Mouse (Mus musculus): ENCODE data around the gene Abhd14a. TPM values are rescaled to one million over a fixed set of nuclear protein-coding genes. Genes with fewer than 3 reads are reported as not detected.
A peak's percentile ranks its signal among the peaks of the same experiment; 100 is the strongest.
"Not testable (repeated sequence)": the region's sequence is repeated elsewhere in the genome, so short reads cannot be mapped to it uniquely, and the experiment has no call there.

Gene Abhd14a
- total RNA-seq (2021) = 10 to 100 TPM; 40.6 to 44.0 TPM

DNA sequence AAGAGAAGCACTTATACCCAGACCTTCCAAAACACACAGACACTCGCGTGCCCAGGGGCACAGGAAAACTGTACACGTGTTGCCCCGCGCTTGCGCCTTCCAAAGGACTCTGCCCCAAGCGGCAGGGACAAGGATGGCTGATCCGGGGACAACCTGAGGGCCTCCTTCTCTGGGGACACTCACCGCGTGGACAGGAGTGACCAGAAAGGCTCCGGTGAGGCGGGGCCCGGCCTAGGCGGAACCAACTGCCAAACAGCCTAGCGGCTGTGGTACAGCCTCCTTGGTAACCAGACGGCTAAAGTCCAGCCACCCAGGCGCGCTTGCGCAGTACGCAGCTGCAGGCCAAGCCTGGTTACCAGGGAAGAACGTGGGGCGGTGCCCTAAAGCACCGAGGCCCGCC lies at the start of gene Abhd14a, which contains the start of gene Abhd14b:
Abhd14a (minus strand) TSS at position 331 of the 400 bp plus-strand sequence.
Abhd14b (plus strand) TSS at position 112 of the 400 bp plus-strand sequence.
- peak; percentile 92 to 96 for DNase-seq (ENCODE audit: low spot score in 2 of 2)
- intact Hi-C loops (cut with DNase I) = no loop called here

DNA sequence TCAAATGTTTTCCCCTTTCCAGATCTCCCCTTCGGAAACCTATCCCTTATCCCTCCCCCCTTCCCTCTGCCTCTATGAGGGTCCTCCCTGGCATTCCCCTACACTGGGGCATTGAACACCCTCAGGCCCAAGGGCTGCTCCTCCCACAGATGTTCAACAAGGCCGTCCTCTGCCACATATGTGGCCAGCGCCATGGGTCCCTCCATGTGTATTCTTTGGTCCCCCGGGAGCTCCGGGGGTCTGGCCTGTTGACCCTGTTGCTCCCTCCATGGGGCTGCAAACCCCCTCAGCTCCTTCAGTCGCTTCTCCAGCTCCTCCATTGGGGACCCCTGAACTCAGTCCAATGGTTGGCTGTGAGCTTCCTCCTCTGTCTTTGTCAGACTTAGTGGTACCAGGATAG lies 40.1 kb upstream of the Abhd14a start:
- DNase-seq (ENCODE audit: low spot score in 2 of 2); intact Hi-C loops (cut with DNase I): not testable (repeated sequence)

DNA sequence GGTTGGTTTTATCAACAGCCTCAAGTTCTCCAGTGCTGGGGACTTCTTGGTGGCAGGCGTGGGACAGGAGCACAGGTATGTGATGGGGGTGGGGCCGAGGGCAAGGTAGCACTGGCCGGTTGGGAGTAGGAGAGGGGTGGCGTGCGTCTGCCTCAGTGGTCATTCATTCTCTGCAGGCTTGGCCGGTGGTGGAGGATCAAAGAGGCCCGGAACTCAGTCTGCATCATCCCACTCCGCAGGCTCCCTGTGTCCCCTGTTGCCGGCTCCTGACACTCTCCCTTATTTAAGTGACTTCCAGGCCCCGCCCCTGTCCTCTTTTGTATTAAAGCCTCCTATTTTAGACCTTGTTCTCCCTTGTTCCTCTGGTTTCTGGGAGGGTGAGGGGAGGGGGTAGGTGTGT lies 37.6 kb upstream of the Abhd14a start:
- DNase-seq (ENCODE audit: low spot score in 2 of 2) = no peak
- intact Hi-C loops (cut with DNase I) = no loop called here

DNA sequence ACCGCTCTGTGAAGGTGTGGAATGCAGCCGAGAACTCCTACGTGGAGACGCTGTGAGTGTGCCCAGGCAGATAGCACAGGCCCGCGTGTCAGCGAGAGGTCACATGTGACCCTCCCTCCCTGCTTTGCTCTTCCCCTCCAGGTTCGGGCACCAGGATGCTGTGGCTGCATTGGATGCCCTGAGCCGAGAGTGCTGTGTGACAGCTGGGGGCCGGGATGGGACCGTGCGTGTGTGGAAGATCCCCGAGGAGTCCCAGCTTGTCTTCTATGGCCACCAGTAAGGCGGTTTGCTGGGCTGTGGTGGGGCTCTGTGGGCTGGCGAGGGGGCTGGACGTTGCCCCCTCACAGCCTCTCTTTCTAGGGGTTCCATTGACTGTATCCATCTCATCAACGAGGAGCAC lies 36.1 kb upstream of the Abhd14a start:
- intact Hi-C loops (cut with DNase I) = no loop called here
- DNase-seq (ENCODE audit: low spot score in 2 of 2) = no peak

DNA sequence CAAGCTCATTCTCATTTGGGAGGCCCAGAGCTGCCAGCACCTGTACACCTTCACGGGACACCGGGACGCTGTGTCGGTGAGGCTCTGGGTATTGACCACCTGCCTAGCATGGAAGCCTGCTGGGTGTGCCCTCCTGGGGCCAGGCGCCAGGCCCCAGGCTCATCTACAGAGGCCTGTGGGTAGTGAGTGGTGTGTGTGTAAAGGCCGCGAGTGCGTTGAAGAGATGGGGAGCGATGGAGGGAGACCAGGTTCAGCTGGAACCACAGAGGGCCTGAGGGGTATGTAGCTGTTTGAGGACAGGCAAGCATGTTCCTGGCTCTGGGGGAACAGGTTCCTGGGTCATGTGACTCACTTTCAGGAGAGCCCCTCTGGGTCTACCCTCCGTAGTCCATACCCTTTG lies 35.7 kb upstream of the Abhd14a start:
- intact Hi-C loops (cut with DNase I) = no loop called here

DNA sequence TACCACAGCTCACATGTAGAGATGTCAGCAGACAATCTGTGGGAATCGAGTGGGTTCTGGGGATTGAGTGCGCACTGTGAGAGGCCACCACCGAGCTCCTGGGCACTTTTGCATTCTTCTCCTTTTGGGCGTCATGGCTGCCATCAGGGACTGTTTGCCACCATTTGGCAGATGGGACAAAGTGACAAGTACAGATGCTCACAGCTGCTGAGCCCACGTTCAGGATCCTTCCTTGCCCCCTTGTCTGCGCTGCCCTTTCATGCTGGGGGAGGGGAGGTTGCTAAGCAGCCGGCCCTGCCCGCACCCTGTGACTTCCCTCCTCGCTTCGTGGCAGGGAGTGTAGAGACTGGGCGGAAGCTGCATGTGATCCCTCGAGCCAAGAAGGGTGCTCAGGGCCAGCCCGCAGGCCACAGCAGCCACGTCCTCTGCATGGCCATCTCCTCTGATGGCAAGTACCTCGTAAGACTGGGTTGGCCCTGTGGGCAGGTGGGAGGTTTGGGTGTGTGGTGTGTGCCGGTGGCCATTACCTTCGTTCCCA lies 35.2 kb upstream of the Abhd14a start:
- intact Hi-C loops (cut with DNase I) = no loop called here
- DNase-seq (ENCODE audit: low spot score in 2 of 2) = no peak

More for the DNA sequence above, 35.7 kb upstream of the Abhd14a start:
- no peak for DNase-seq (ENCODE audit: low spot score in 2 of 2)

DNA sequence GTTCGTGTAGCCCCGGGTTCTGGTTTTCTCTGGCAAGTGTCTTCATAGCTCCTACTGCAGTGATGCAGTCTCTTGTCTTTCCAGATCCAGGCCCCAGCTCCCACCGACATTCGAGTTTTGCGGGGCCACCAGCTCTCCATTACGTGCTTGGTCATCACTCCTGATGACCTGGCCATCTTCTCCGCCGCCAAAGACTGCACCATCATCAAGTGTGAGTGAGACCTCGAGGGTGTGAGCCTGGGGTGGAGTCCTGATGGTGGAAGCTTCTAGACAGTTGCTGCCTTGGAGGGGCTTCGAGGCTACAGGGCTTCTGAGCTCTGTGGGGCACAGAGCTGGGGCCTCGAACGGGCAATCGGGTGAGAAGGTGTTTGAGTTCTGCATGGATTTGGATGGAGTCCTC lies 34.2 kb upstream of the Abhd14a start:
- DNase-seq (ENCODE audit: low spot score in 2 of 2) = no peak
- intact Hi-C loops (cut with DNase I) = no loop called here

DNA sequence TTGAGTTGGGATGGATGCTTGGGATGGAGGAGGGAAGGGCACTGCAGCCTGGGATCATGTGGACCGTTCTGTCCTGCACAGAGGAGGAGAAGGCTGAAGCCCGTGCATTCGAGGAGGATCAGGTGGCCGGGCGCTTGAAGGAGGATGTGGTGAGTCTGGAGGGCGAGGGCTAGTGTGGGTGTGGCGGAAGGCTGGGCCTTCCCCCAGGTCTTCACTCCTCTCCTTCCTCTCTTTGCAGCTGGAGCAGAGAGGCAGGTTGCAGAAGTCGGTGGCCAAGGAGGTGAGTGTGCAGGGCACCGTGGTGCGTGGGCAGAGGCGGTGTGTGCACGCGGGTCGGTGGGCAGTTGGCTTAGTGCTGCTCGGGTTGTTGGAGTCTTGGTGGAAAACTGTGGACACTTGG lies 33.6 kb upstream of the Abhd14a start:
- DNase-seq (ENCODE audit: low spot score in 2 of 2) = no peak
- intact Hi-C loops (cut with DNase I) = no loop called here

DNA sequence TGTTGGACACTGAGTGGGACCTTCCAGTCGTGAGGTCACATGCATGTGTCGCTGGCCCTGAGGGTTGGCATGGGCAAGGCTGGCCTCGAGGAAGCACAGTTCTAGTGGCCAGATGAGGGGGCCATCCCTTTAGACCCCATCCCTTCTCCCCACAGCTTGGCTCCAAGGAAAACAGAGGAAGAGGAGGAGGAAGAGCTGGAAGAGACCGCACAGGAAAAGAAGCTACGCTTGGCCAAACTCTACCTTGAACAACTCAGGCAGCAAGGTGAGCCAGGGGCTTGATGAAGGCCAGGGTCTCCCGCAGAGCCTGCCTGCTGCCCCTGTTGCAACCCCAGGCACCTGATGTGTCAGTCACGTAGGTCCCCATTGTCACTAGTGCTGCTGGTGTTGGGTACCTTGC lies 33.1 kb upstream of the Abhd14a start:
- DNase-seq (ENCODE audit: low spot score in 2 of 2) = no peak
- intact Hi-C loops (cut with DNase I) = no loop called here

DNA sequence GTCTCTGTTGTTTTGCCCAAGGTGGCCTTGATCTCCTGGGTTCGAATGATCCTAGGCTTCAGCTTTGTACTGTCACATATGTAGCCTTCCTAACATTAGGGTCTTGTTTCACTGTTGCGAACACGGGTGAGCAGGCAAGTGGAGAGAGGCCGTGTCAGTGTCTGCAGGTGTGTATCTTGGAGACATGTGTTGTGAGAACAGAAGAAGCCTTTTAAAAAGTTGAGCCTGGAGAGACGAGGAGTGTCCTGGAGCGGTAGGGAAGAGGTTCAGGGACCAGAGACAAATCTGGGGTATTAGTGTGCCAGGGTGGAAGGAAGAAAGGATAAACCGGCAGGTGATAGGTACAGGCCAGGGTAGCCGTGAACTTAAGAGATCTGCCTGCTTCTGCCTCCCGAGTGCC lies 30.6 kb upstream of the Abhd14a start:
- intact Hi-C loops (cut with DNase I) = loop anchor here (5.0 kb wide), 1 partner anchor 111 kb away; the partner anchor contains the start of gene Dusp7
- DNase-seq (ENCODE audit: low spot score in 2 of 2) = no peak

DNA sequence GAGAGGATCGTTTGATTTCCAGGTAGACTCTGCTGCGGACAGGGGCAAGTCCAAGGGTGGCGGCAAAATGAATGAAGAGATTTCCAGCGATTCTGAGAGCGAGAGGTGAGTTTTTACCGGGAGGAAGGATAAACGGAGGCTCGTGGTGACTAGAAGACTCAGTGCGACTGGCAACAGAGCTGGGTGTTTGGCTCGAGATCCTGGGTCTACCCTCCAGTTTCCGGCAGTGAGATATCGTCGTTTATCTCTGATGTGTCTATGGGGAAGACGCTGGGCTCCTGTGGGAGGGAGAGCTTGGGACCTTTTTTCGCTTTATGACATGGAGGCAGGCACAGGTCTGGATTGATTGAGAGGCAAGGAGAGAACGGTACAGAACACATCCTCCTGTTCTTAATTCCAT lies 30.2 kb upstream of the Abhd14a start:
- DNase-seq (ENCODE audit: low spot score in 2 of 2) = no peak
- intact Hi-C loops (cut with DNase I) = loop anchor here (2.0 to 5.0 kb wide), 4 partner anchors 29 to 189 kb away; partner anchors contain the start of genes Dusp7 and Rpl29

DNA sequence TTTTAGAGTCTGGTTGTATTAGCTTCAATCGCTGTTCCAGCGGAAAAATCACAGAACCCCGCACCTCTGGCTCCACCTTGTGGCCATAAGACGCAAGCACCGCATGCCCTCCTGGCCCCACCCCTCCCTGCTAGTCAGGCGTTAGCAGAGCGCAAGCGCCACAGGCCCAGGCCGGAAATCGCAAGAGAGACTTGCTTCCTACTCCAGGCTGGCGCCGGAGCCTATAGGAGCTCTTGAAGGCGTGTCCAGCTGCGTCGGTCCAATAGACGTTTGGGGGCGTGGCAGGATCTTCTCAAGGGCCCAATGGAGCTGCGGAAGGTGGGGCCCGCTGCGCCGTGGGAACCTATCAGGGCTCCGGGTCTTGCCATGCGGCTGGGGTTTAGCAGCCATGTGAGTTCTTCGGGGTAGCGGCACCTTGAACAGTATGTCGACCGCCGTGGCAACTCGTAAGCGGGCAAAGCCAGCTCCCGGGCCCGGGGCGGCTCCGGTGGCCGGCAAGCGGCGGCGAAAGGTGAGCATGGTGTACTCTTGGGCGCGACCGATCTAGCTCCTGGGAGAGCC lies 29.5 kb upstream of the Abhd14a start, which contains the start of gene Parp3:
Parp3 (minus strand) TSS at position 26 of the 561 bp plus-strand sequence.
- DNase-seq (ENCODE audit: low spot score in 2 of 2) = peak; percentile 99 to 100
- intact Hi-C loops (cut with DNase I) = loop anchor here (2.0 to 5.0 kb wide), 4 partner anchors 28 to 188 kb away; partner anchors contain the start of genes Dusp7 and Rpl29

DNA sequence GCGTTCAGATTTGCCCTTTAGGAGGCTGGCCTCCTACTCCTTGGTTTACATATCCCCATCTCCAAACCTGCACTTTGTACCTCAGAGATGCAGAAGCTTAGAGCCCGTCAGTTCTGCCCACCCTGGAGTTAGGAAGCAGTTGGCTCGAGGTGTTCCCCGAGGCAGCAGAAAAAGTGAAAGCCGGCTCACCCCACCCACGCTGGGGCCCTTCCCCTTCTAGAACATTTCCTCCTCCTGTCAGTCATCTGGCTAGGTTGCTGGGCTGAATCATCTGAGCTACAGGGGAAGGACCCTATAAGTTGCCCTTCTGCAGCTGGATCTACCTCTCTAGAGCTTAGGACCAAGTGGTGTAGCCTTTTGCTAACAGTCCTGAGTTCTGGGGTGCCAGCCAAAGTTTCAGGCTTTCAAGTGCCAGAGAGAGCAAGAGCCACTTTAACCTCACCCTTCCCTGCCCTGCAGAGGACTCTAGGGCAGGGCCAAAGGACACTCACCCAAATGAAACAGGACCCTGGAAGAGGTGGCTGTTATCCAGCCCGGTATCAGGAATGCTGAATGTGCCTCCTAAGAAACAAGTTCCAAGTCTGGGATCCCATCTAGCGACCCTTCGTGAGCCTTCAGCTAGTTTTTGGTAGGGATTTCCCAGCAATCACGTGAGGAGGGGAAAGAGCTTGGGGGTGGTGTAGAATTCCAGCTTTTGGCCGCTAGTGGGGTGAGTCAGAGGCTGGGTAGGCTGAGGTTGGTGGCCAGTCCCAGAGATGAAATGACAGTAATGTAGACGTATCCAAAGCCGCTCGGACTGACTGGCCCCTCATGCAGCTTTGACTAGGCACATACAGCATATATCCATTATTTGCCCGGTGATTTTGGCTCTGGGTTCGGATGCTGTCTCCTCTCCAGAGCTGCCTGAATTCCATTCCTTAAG lies 28.8 kb upstream of the Abhd14a start:
- DNase-seq (ENCODE audit: low spot score in 2 of 2) = no peak
- intact Hi-C loops (cut with DNase I) = loop anchor here (2.0 to 5.0 kb wide), 4 partner anchors 27 to 187 kb away; partner anchors contain the start of genes Dusp7 and Rpl29

DNA sequence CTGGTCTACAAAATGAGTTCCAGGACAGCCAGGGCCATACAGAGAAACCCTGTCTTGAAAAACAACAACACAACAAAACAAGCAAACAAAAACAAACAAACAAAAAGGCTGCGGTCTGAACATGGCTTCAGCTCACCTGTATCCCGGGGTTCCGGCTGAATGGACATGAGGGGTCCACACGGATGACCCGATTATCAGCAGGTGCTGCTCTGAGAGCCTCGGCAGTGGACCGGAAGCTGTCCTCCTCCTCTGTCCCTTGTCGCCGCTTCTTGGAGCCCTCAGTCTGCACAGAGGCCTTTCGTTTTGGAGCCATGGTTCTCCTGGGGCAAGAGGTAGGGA lies 28.2 kb upstream of the Abhd14a start, which contains the start of gene Rrp9:
Rrp9 (plus strand) TSS at position 301 of the 339 bp plus-strand sequence.
- no peak for DNase-seq (ENCODE audit: low spot score in 2 of 2)
- intact Hi-C loops (cut with DNase I) = loop anchor here (2.0 to 5.0 kb wide), 4 partner anchors 27 to 187 kb away; partner anchors contain the start of genes Dusp7 and Rpl29

DNA sequence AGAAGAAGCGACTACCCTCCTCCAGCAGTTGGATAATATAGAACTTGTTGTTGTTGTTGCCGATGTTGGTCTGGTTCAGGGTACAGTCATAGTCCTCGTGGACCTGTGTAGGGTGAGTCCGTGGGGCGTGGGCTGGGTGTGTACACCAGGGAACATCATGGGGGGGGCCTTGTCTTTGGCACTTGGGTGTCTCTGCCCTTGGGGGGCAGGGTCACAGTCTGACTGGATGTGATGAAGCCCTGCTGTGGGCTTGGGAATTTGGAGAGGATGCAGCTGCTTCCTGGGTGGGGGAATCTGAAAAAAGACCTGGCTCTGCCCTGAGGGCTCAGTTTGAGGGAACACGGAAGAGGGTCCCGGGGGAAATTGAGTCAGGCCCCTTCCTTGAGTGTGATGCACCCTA lies 27.6 kb upstream of the Abhd14a start:
- no peak for DNase-seq (ENCODE audit: low spot score in 2 of 2)
- intact Hi-C loops (cut with DNase I) = loop anchor here (5.0 kb wide), 1 partner anchor 108 kb away; the partner anchor contains the start of gene Dusp7

DNA sequence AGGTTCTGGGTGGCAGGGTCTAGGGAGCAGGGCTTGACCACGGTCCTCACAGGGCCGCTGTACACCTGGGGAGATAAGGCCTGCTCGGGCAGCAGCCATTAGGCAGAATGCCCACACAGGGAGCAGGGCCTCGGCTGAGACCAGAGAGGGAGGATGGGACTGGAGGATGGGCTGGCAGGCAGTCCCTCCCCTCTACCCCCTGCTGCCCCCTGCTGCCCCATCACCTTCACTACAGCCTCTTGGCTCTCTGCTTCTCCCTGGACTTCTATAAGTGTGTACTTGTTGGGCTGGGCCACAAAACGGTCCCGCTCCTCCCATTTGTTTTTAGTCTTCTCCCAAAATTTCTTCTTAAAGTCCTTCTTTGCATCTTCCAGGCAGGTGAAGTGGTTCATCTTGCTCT lies 27.0 kb upstream of the Abhd14a start:
- no peak for DNase-seq (ENCODE audit: low spot score in 2 of 2)
- intact Hi-C loops (cut with DNase I) = no loop called here

DNA sequence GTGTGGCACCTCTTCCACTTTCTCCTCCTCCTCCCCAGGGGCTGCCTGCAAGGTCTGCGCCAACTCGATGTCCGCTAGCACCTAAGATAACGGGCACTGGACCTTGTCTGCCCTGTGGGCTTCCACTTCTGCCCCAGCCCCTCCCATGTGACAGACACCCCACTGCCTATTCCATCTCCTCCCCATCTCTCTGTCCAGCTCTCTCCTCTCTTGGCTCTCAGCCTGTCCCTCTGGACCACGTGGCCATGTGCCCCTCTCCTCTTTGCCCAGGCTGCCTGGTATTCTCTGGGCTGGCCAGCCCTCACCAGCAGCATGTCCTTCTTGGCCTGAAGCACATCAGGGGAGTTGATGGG lies 26.3 kb upstream of the Abhd14a start:
- DNase-seq (ENCODE audit: low spot score in 2 of 2) = no peak
- intact Hi-C loops (cut with DNase I) = no loop called here

DNA sequence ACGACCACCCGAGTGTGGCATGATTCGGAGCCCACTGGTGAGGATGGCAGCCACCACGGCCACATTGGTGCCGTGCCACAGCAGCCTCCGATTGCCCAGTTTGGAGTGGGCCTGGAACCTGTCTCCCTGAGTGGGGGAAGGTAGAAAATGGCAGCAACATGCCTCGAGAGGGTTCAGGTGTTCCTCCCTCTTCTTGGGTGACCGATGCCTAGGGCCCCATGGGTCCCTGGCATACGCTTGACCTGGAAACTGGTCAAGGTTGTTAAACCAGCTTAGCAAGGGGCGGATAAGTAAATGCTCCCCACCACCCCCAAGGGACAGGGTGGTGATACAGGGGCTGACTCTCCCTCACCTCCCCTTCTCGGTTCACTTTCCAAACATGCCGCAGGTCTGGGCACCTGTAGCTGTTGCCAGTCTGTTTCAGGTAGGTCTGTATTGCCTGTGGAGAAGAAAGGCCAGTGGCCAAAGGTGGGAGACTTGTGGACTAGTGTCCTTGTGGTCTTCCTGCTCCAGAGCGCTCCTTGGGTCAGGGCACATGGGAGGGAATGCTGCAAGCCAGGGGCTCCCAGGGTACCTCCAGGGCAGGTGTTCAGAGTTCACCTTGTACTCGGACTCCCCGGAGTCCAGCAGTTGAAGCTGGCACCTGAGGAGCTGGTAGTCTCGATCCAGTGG lies 25.7 kb upstream of the Abhd14a start:
- intact Hi-C loops (cut with DNase I) = no loop called here

DNA sequence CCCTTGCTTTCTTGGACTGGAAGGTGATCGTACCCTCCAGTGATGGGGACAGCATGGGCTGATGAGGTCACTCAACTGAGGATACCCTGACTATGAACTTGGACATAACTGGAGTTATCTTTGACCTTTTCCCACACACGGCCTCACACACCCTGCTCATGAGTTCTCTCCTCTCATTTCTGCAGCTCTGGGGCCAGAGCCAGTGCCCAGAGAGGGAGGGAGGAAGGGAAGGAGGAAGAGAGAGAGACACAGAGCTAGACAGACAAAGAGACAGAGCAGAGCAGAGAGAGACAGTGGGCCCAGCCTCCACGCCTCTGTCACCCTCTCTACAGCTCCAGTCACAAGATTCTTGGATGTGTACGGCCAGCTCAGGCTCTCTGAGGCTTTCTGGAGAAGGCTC lies 24.8 kb upstream of the Abhd14a start:
- DNase-seq (ENCODE audit: low spot score in 2 of 2) = no peak
- intact Hi-C loops (cut with DNase I) = no loop called here

More for the DNA sequence above, 25.7 kb upstream of the Abhd14a start:
- no peak for DNase-seq (ENCODE audit: low spot score in 2 of 2)

DNA sequence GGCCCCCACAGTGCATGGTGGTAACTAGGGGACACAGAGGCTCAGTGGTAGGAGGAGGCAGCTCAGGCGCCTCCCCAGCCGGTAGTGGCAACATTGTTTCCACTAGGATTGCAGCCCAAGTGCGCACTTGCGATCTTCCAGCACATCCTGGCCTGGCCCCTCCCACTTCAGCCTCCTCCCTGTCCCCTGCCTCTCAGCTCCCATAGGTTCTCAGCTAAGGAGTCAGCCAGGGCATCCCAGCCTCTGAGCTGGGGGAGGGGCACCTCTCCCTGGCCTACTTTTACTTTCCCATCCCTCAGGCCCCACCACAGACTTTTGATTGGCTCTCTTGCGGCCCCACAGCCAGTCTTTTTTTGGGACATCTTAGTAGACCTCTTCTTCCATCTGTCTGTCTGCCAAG lies 24.4 kb upstream of the Abhd14a start:
- intact Hi-C loops (cut with DNase I) = no loop called here

More for the DNA sequence above, 24.4 kb upstream of the Abhd14a start:
- peak in 1 of 2 experiments; percentile 59 for DNase-seq (ENCODE audit: low spot score in 2 of 2)

Data from left cerebral cortex, postnatal 25 days (tissue).